9 mouse cellular contexts compared by ENCODE assay signal in genomic region chr13:96132833-96133232, GRCm38 (mm10). TPM values are rescaled to one million over a fixed set of nuclear protein-coding genes. Genes with fewer than 3 reads are reported as not detected.
DNase-seq lines count a peak whose midpoint lies in the region; ATAC-seq and TF ChIP-seq lines count a peak whose summit lies in the region.
"Had no signal": no experiment of that assay in that cellular context is flagged by ENCODE, and none has a peak within 500 bp of the region (broad histone marks: within the 10 kb centered on the region; RNA-seq: fewer than 3 reads in every experiment).

No protein-coding gene starts in this region.

- no peak for TF ChIP-seq POLR2A in heart, adult 2 months (IDR thresholded peaks at IDR 0.05; ENCODE audit: insufficient read depth, low read depth, low read length)
- no peak for TF ChIP-seq POLR2A in ES-Bruce4 (IDR thresholded peaks at IDR 0.05; ENCODE audit: insufficient read depth, low read length)
- TF ChIP-seq POLR2A in limb, embryonic 14.5 days (IDR thresholded peaks at IDR 0.05; ENCODE audit: borderline replicate concordance, extremely low read depth, insufficient read depth, insufficient read length) = no peak

- peaks cover 2 to 17% of the 10 kb centered on the region in 2 experiments; a peak in 2 of 4 replicates for H3K4me1 ChIP-seq in heart, embryonic 14.5 days (ENCODE audit: control insufficient read depth in 2 of 2, insufficient read depth in 2 of 2, low read length in 2 of 2)
- no peaks in the 10 kb centered on the region for H3K4me1 ChIP-seq in heart, adult 2 months (ENCODE audit: control insufficient read depth, insufficient read depth, low read length)
- H3K4me1 ChIP-seq in ES-Bruce4 (ENCODE audit: control insufficient read depth, insufficient read depth, low read length) = no peaks in the 10 kb centered on the region
- peaks cover 34% of the 10 kb centered on the region for H3K4me1 ChIP-seq in forebrain, embryonic 10.5 days
- peaks cover 17% of the 10 kb centered on the region for H3K4me1 ChIP-seq in limb, embryonic 14.5 days (ENCODE audit: control insufficient read depth, insufficient read depth, low read length)

- peak overlapping the region; percentile 95 for H3K4me2 ChIP-seq in heart, embryonic 14.5 days (ENCODE audit: low read length)
- peak overlapping the region; percentile 90 for H3K4me2 ChIP-seq in limb, embryonic 14.5 days (replicated peaks; ENCODE audit: low read depth, low read length, severe bottlenecking)

- no peak overlapping the region for H3K27ac ChIP-seq in heart, embryonic 14.5 days (replicated peaks in 1 of 2; ENCODE audit: control insufficient read depth in 1 of 2, insufficient read depth in 1 of 2, low read depth in 2 of 2, low read length in 2 of 2)
- no peak overlapping the region for H3K27ac ChIP-seq in heart, adult 2 months
- no peak overlapping the region for H3K27ac ChIP-seq in ES-Bruce4 (ENCODE audit: insufficient read depth, low read length)
- H3K27ac ChIP-seq in forebrain, embryonic 10.5 days = peak overlapping the region; percentile 74
- H3K27ac ChIP-seq in limb, embryonic 14.5 days (replicated peaks; ENCODE audit: low read depth, low read length) = no peak overlapping the region

- H3K4me3 ChIP-seq in heart, embryonic 14.5 days (ENCODE audit: control insufficient read depth in 1 of 2, insufficient read depth in 1 of 2, low read depth in 1 of 2, low read length in 2 of 2) = peak overlapping the region; percentile 35 to 51
- no peak overlapping the region for H3K4me3 ChIP-seq in heart, adult 2 months
- H3K4me3 ChIP-seq in ES-Bruce4 (ENCODE audit: low read depth, low read length) = peak overlapping the region; percentile 54
- peak overlapping the region; percentile 64 for H3K4me3 ChIP-seq in forebrain, embryonic 10.5 days
- peak overlapping the region; percentile 52 for H3K4me3 ChIP-seq in limb, embryonic 14.5 days (replicated peaks; ENCODE audit: low read length)

- no peaks in the 10 kb centered on the region for H3K36me3 ChIP-seq in heart, embryonic 14.5 days (ENCODE audit: control insufficient read depth, insufficient read depth, low read length)
- H3K36me3 ChIP-seq in heart, adult 2 months (ENCODE audit: control insufficient read depth, insufficient read depth, low read length) = no peaks in the 10 kb centered on the region
- no peaks in the 10 kb centered on the region for H3K36me3 ChIP-seq in ES-Bruce4 (ENCODE audit: control insufficient read depth, insufficient read depth, low read length, poor library complexity, severe bottlenecking)
- no peaks in the 10 kb centered on the region for H3K36me3 ChIP-seq in forebrain, embryonic 10.5 days (replicated peaks)
- H3K36me3 ChIP-seq in limb, embryonic 14.5 days (ENCODE audit: control insufficient read depth, insufficient read depth, low read length) = no peaks in the 10 kb centered on the region

- TF ChIP-seq CTCF in heart, adult 2 months (IDR thresholded peaks at IDR 0.05) = no peak
- no peak for TF ChIP-seq CTCF in ES-Bruce4 (IDR thresholded peaks at IDR 0.05; ENCODE audit: low read depth, low read length)

- H3K27me3 ChIP-seq in heart, embryonic 14.5 days (ENCODE audit: control insufficient read depth, insufficient read depth, low read length) = peaks cover 72% of the 10 kb centered on the region
- H3K27me3 ChIP-seq in heart, adult 2 months (ENCODE audit: control insufficient read depth, insufficient read depth, low read length) = peaks cover 12% of the 10 kb centered on the region
- H3K27me3 ChIP-seq in ES-Bruce4 (ENCODE audit: control insufficient read depth, insufficient read depth, low read length, poor library complexity, severe bottlenecking) = peaks cover 20% of the 10 kb centered on the region
- H3K27me3 ChIP-seq in forebrain, embryonic 10.5 days (ENCODE audit: poor library complexity, severe bottlenecking) = peaks cover 87% of the 10 kb centered on the region
- peaks cover 68% of the 10 kb centered on the region for H3K27me3 ChIP-seq in limb, embryonic 14.5 days (ENCODE audit: control insufficient read depth, insufficient read depth, low read length)

- no peak for ATAC-seq in heart, embryonic 14.5 days (ENCODE audit: insufficient number of reproducible peaks, insufficient read depth, low FRiP score, low read depth)
- ATAC-seq in limb, embryonic 14.5 days (ENCODE audit: low FRiP score, low read depth) = no peak

- WGBS in heart, embryonic 14.5 days = 1% methylated on average over 15 of the region's 15 CpGs
- under 1% methylated on average over 15 of the region's 15 CpGs for WGBS in heart, adult 2 months
- WGBS in forebrain, embryonic 10.5 days = under 1% methylated on average over 15 of the region's 15 CpGs
- WGBS in limb, embryonic 14.5 days = under 1% methylated on average over 13 of the region's 15 CpGs

- no peaks in the 10 kb centered on the region for H3K79me2 ChIP-seq in heart, adult 2 months (replicated peaks; ENCODE audit: control insufficient read depth, insufficient read depth, low read length)

- no peak for TF ChIP-seq EP300 in heart, adult 2 months (IDR thresholded peaks at IDR 0.05; ENCODE audit: insufficient read depth, low read depth, low read length)
- TF ChIP-seq EP300 in ES-Bruce4 (IDR thresholded peaks at IDR 0.05; ENCODE audit: insufficient read depth, low read depth, low read length) = no peak

- H3K9ac ChIP-seq in heart, embryonic 14.5 days (ENCODE audit: low read length) = peak overlapping the region; percentile 44; the same call in 1 of the 2 replicates
- no peak overlapping the region for H3K9ac ChIP-seq in heart, adult 2 months (ENCODE audit: low read depth, low read length)
- no peak overlapping the region for H3K9ac ChIP-seq in ES-Bruce4 (ENCODE audit: low read depth, poor library complexity, severe bottlenecking)
- H3K9ac ChIP-seq in limb, embryonic 14.5 days (ENCODE audit: low read depth, low read length, severe bottlenecking) = peak overlapping the region; percentile 43

- no peaks in the 10 kb centered on the region for H3K9me3 ChIP-seq in heart, embryonic 14.5 days (ENCODE audit: control insufficient read depth, low read length)
- H3K9me3 ChIP-seq in ES-Bruce4 (replicated peaks; ENCODE audit: control insufficient read depth, insufficient read depth, low read length, poor library complexity, severe bottlenecking) = no peaks in the 10 kb centered on the region
- no peaks in the 10 kb centered on the region for H3K9me3 ChIP-seq in forebrain, embryonic 10.5 days
- no peaks in the 10 kb centered on the region for H3K9me3 ChIP-seq in limb, embryonic 14.5 days (ENCODE audit: control insufficient read depth, low read length)

- intact Hi-C loops in heart, adult 2 months (cut with DNase I) = no loop called here

- no peak for DNase-seq in heart, adult 2 months
- no peak for DNase-seq in forebrain, embryonic 10.5 days (ENCODE audit: extremely low spot score, low spot score)
- DNase-seq in limb, embryonic 14.5 days (ENCODE audit: low spot score) = no peak
- DNase-seq in MN1 (ENCODE audit: low spot score) = no peak
- DNase-seq in cerebellum, postnatal 10 days = no peak
- DNase-seq in right cerebral cortex, postnatal 36 days (ENCODE audit: low spot score in 2 of 2) = no peak

RNA-seq across cellular contexts. Expression of gene Sv2c, which starts 0.5 kb away (rescaled TPM):
- 1.2 and 1.4 TPM in 2 replicates for polyA plus RNA-seq in heart, embryonic 14.5 days (2014; fragmentation: Nextera tagmentation; extraction: Ambion mirVana)
- under 1 TPM; 0.23 to 0.48 TPM for total RNA-seq in heart, adult 2 months (2021)
- polyA plus RNA-seq in heart, adult 2 months (2012; rRNA removed) = 0.41 and 0.44 TPM in 2 replicates
- 0.19 TPM in 1 of 2 replicates, not detected in the other for polyA plus RNA-seq in ES-Bruce4 (2011; ENCODE audit: insufficient read depth, insufficient read length, low read depth, missing spikeins)
- 0.31 and 0.38 TPM in 2 replicates for polyA plus RNA-seq in forebrain, embryonic 10.5 days (2016; fragmentation: Nextera tagmentation; extraction: Ambion mirVana)
- 1.3 TPM in 2 replicates for polyA plus RNA-seq in limb, embryonic 14.5 days (2012; rRNA removed)
- 1.5 and 1.9 TPM in 2 replicates for polyA plus RNA-seq in limb, embryonic 14.5 days (2014; fragmentation: Nextera tagmentation; extraction: Ambion mirVana)

RNA-seq across cellular contexts. Expression of gene Gm17190, which starts 51.0 kb away (rescaled TPM):
- not detected in 2 replicates for polyA plus RNA-seq in heart, embryonic 14.5 days (2014; fragmentation: Nextera tagmentation; extraction: Ambion mirVana)
- not detected for total RNA-seq in heart, adult 2 months (2021)
- not detected in 2 replicates for polyA plus RNA-seq in heart, adult 2 months (2012; rRNA removed)
- polyA plus RNA-seq in ES-Bruce4 (2011; ENCODE audit: insufficient read depth, insufficient read length, low read depth, missing spikeins) = 6.9 and 7.9 TPM in 2 replicates
- polyA plus RNA-seq in forebrain, embryonic 10.5 days (2016; fragmentation: Nextera tagmentation; extraction: Ambion mirVana) = not detected in 2 replicates
- not detected in 2 replicates for polyA plus RNA-seq in limb, embryonic 14.5 days (2012; rRNA removed)
- polyA plus RNA-seq in limb, embryonic 14.5 days (2014; fragmentation: Nextera tagmentation; extraction: Ambion mirVana) = not detected in 2 replicates
- total RNA-seq: layer of hippocampus, postnatal 25 days had no signal

RNA-seq across cellular contexts. Expression of gene Gm20075, which starts 51.7 kb away (rescaled TPM):
- 33.5 and 37.2 TPM in 2 replicates for polyA plus RNA-seq in heart, embryonic 14.5 days (2014; fragmentation: Nextera tagmentation; extraction: Ambion mirVana)
- 10 to 100 TPM; 10.1 to 11.8 TPM for total RNA-seq in heart, adult 2 months (2021)
- polyA plus RNA-seq in heart, adult 2 months (2012; rRNA removed) = 2.4 and 5.9 TPM in 2 replicates
- 43.1 and 47.0 TPM in 2 replicates for polyA plus RNA-seq in ES-Bruce4 (2011; ENCODE audit: insufficient read depth, insufficient read length, low read depth, missing spikeins)
- polyA plus RNA-seq in forebrain, embryonic 10.5 days (2016; fragmentation: Nextera tagmentation; extraction: Ambion mirVana) = 31.3 and 34.4 TPM in 2 replicates
- polyA plus RNA-seq in limb, embryonic 14.5 days (2012; rRNA removed) = 1.4 and 1.8 TPM in 2 replicates
- polyA plus RNA-seq in limb, embryonic 14.5 days (2014; fragmentation: Nextera tagmentation; extraction: Ambion mirVana) = 24.9 and 26.2 TPM in 2 replicates

Comparison
In these comparisons a context has a peak if more than half of its experiments do, and no peak if none do; other contexts are left out.
1. H3K9ac ChIP-seq: peak in heart, embryonic 14.5 days (single experiment) and limb, embryonic 14.5 days (single experiment); none in heart, adult 2 months (single experiment) and ES-Bruce4 (single experiment).